In the genomic region with DNA sequence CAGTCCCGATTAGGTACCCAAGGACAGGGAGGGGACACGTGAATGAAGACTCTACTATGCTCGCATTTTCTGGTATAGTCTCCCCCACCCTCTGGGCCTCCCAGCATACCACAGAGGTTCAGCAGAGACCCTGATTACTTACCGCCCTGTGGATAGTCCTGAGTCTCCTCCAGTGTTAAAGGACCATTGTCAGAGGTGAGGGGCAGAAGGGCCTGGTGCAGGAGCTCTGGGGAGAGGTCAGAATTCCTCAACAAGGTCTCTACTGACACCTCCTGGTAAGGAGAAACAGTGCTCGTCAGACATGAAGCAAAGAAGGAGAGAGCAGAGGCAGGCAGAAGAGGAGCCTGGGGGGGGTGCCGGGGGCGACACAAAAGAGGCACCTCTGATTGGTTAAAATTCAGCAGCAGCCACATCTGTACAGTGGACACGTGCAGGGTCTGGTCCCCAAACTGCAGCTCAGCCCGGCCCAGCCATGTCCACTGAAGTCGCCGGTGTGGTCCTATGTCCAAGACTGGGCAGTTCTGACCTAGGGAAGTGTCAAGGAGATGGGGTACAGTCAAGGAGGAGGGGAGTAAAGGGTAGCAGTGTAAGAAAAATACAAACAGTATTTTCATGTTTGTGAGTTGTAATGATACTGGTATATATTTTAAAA, we compare ENCODE assay signal across 8 mouse cellular contexts. TPM values are rescaled to one million over a fixed set of nuclear protein-coding genes. Genes with fewer than 3 reads are reported as not detected.
DNase-seq lines count a peak whose midpoint lies in the region; ATAC-seq and TF ChIP-seq lines count a peak whose summit lies in the region.

No protein-coding gene starts in this region.

- 67% methylated on average over 11 of the region's 11 CpGs for WGBS in liver, adult 2 months
- 50% methylated on average over 11 of the region's 11 CpGs for WGBS in hindbrain, embryonic 13.5 days
- 48% methylated on average over 11 of the region's 11 CpGs for WGBS in midbrain, embryonic 16.5 days

- no peaks in the 10 kb centered on the region for H3K36me3 ChIP-seq in liver, adult 2 months (ENCODE audit: control insufficient read depth, insufficient read depth, low read length)
- peaks cover 38% of the 10 kb centered on the region for H3K36me3 ChIP-seq in hindbrain, embryonic 13.5 days
- H3K36me3 ChIP-seq in midbrain, embryonic 16.5 days (ENCODE audit: control insufficient read depth, insufficient read depth, low read length): peaks cover 7% of the 10 kb centered on the region

- no peak for ATAC-seq in hindbrain, embryonic 13.5 days (ENCODE audit: low FRiP score)
- ATAC-seq in midbrain, embryonic 16.5 days: peak; percentile 37; the same call in 1 of the 2 replicates

- no peak overlapping the region for H3K27ac ChIP-seq in liver, adult 2 months (replicated peaks; ENCODE audit: insufficient read depth, low read depth, low read length)
- no peak overlapping the region for H3K27ac ChIP-seq in hindbrain, embryonic 13.5 days
- H3K27ac ChIP-seq in midbrain, embryonic 16.5 days (ENCODE audit: low read length): no peak overlapping the region

- no peaks in the 10 kb centered on the region for H3K9me3 ChIP-seq in hindbrain, embryonic 13.5 days
- H3K9me3 ChIP-seq in midbrain, embryonic 16.5 days (replicated peaks; ENCODE audit: control insufficient read depth, low read length, poor library complexity, severe bottlenecking): no peaks in the 10 kb centered on the region

- no peaks in the 10 kb centered on the region for H3K79me2 ChIP-seq in liver, adult 2 months (ENCODE audit: control insufficient read depth, insufficient read depth, low read length)

- H3K4me2 ChIP-seq in hindbrain, embryonic 13.5 days: no peak overlapping the region
- no peak overlapping the region for H3K4me2 ChIP-seq in midbrain, embryonic 16.5 days (ENCODE audit: low read length)

- peak; percentile 56 for TF ChIP-seq CTCF in liver, adult 2 months (IDR thresholded peaks at IDR 0.05; ENCODE audit: low read depth, low read length)

- TF ChIP-seq POLR2A in liver, adult 2 months (IDR thresholded peaks at IDR 0.05; ENCODE audit: extremely low read depth, insufficient read depth, low read length): no peak

- no peak overlapping the region for H3K9ac ChIP-seq in liver, adult 2 months (ENCODE audit: low read depth, low read length)
- peak overlapping the region; percentile 40; the same call in 1 of the 2 replicates for H3K9ac ChIP-seq in hindbrain, embryonic 13.5 days
- H3K9ac ChIP-seq in midbrain, embryonic 16.5 days (ENCODE audit: low read depth, low read length): no peak overlapping the region

- no peaks in the 10 kb centered on the region for H3K27me3 ChIP-seq in liver, adult 2 months (ENCODE audit: control insufficient read depth, insufficient read depth, low read length)
- no peaks in the 10 kb centered on the region for H3K27me3 ChIP-seq in hindbrain, embryonic 13.5 days
- H3K27me3 ChIP-seq in midbrain, embryonic 16.5 days (ENCODE audit: control insufficient read depth, insufficient read depth, low read depth, low read length): no peaks in the 10 kb centered on the region

- no peaks in the 10 kb centered on the region for H3K4me1 ChIP-seq in liver, adult 2 months (ENCODE audit: control insufficient read depth, insufficient read depth, low read length)
- peaks cover 6% of the 10 kb centered on the region; the same call in 1 of the 2 replicates for H3K4me1 ChIP-seq in hindbrain, embryonic 13.5 days (replicated peaks)
- no peaks in the 10 kb centered on the region for H3K4me1 ChIP-seq in midbrain, embryonic 16.5 days (ENCODE audit: control insufficient read depth, insufficient read depth, low read length)

- DNase-seq in liver, adult 2 months (ENCODE audit: extremely low read depth, low read depth, low spot score): peak; percentile 42
- no peak for DNase-seq in liver
- DNase-seq in adipocyte (ENCODE audit: low spot score): peak; percentile 61
- no peak for DNase-seq in urinary bladder, postnatal 10 days (ENCODE audit: low spot score)
- no peak for DNase-seq in c-Kit-positive CD71-positive TER-119-positive erythroid progenitor cells, embryonic 14.5 days (ENCODE audit: low spot score)
- DNase-seq in cerebellum, postnatal 4 days (ENCODE audit: low spot score in 2 of 2): no peak

- H3K4me3 ChIP-seq in liver, adult 2 months (ENCODE audit: insufficient read depth, low read depth, low read length): no peak overlapping the region
- H3K4me3 ChIP-seq in hindbrain, embryonic 13.5 days: no peak overlapping the region
- H3K4me3 ChIP-seq in midbrain, embryonic 16.5 days (ENCODE audit: low read depth, low read length): no peak overlapping the region

RNA-seq across cellular contexts. Expression of gene Dnph1, which starts 14.7 kb away (rescaled TPM):
- total RNA-seq in liver, adult 2 months (2014; rRNA removed): 6.6 and 9.0 TPM in 2 replicates
- 13.1 and 13.3 TPM in 2 replicates for polyA plus RNA-seq in liver, adult 2 months (2012; rRNA removed)
- polyA plus RNA-seq in hindbrain, embryonic 13.5 days (2015; fragmentation: Nextera tagmentation; extraction: Ambion mirVana): 20.4 and 21.8 TPM in 2 replicates
- polyA plus RNA-seq in midbrain, embryonic 16.5 days (2015; fragmentation: Nextera tagmentation; extraction: Ambion mirVana): 11.1 and 11.5 TPM in 2 replicates

RNA-seq across cellular contexts. Expression of gene Ttbk1, which starts 23.7 kb away (rescaled TPM):
- 0.07 and 0.18 TPM in 2 replicates for total RNA-seq in liver, adult 2 months (2014; rRNA removed)
- polyA plus RNA-seq in liver, adult 2 months (2012; rRNA removed): 0.15 and 0.22 TPM in 2 replicates
- 4.6 and 4.7 TPM in 2 replicates for polyA plus RNA-seq in hindbrain, embryonic 13.5 days (2015; fragmentation: Nextera tagmentation; extraction: Ambion mirVana)
- polyA plus RNA-seq in midbrain, embryonic 16.5 days (2015; fragmentation: Nextera tagmentation; extraction: Ambion mirVana): 4.7 and 5.5 TPM in 2 replicates

RNA-seq across cellular contexts. Expression of gene Cul9, which starts 35.0 kb away (rescaled TPM):
- total RNA-seq in liver, adult 2 months (2014; rRNA removed): 4.1 and 5.1 TPM in 2 replicates
- 5.7 and 10.1 TPM in 2 replicates for polyA plus RNA-seq in liver, adult 2 months (2012; rRNA removed)
- 17.1 and 21.6 TPM in 2 replicates for polyA plus RNA-seq in hindbrain, embryonic 13.5 days (2015; fragmentation: Nextera tagmentation; extraction: Ambion mirVana)
- 26.8 and 28.0 TPM in 2 replicates for polyA plus RNA-seq in midbrain, embryonic 16.5 days (2015; fragmentation: Nextera tagmentation; extraction: Ambion mirVana)

RNA-seq across cellular contexts. Expression of gene Srf, which starts 44.8 kb away (rescaled TPM):
- 3.4 and 5.4 TPM in 2 replicates for total RNA-seq in liver, adult 2 months (2014; rRNA removed)
- 32.2 and 45.6 TPM in 2 replicates for polyA plus RNA-seq in liver, adult 2 months (2012; rRNA removed)
- polyA plus RNA-seq in hindbrain, embryonic 13.5 days (2015; fragmentation: Nextera tagmentation; extraction: Ambion mirVana): 4.6 and 4.8 TPM in 2 replicates
- 3.0 and 3.2 TPM in 2 replicates for polyA plus RNA-seq in midbrain, embryonic 16.5 days (2015; fragmentation: Nextera tagmentation; extraction: Ambion mirVana)

Comparison
In these comparisons a context has a peak if more than half of its experiments do, and no peak if none do; other contexts are left out.
1. DNase-seq: peak in liver, adult 2 months (single experiment) and adipocyte (single experiment); none in liver (single experiment), urinary bladder, postnatal 10 days (single experiment), c-Kit-positive CD71-positive TER-119-positive erythroid progenitor cells, embryonic 14.5 days (single experiment) and cerebellum, postnatal 4 days (0 of 2).